Mouse (Mus musculus): ENCODE results near the gene Prdx6b.

- TF ChIP-seq CTCF (IDR thresholded peaks at IDR 0.05; ENCODE audit: insufficient read depth, low read depth, low read length) (no peak), POLR2A (IDR thresholded peaks at IDR 0.05; ENCODE audit: insufficient read depth, low read depth, low read length) (no peak)
Observed at GRCm38 (mm10) chr2:80271431-80271830, 20.8 kb upstream of the Prdx6b start.
